Mouse (Mus musculus) ES-E14 (cell line): ENCODE data around the gene Rnd3.

Source experiments
- CHD2 ChIP-seq: IDR thresholded peaks from 2 replicates; pipeline ENCODE4 v1.6.1; 2014; ENCODE audit warnings: mild to moderate bottlenecking, low read depth, low read length, inconsistent platforms
- HCFC1 ChIP-seq: IDR thresholded peaks from 2 replicates; pipeline ENCODE4 v1.6.1; 2012; ENCODE audit warnings: low read length, inconsistent platforms, borderline replicate concordance; ENCODE audit not compliant: insufficient read depth
- MAFK ChIP-seq: IDR thresholded peaks from 2 replicates; pipeline ENCODE4 v1.6.1; 2014; ENCODE audit warnings: mild to moderate bottlenecking, low read depth, low read length, inconsistent platforms; ENCODE audit not compliant: insufficient read depth
- ZC3H11A ChIP-seq: IDR thresholded peaks from 2 replicates; pipeline ENCODE4 v1.6.1; 2012; ENCODE audit warnings: low read depth, mild to moderate bottlenecking, inconsistent platforms, low read length, borderline replicate concordance
- ZNF384 ChIP-seq: IDR thresholded peaks from 2 replicates; pipeline ENCODE4 v1.6.1; 2012; ENCODE audit warnings: low read depth, low read length, inconsistent platforms

DNA sequence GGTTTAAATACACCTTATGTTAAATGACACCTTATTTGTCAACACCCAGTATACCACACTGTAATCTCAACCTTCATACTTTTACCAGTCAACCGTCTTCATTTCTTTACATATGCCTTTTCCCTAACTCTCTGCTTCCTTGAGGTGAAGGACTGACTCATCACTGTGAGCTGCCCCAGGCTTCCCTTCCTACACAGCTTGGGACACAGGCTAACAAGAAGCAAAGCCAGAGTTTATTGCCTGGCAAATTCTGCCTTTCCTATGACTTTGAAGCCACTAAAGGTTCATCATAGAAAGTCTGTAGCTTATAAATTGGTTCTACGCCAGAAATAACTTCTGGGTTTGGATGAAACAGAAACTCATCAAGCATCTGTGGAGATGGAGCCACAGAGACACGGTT lies 30.2 kb upstream of the Rnd3 start:
- TF ChIP-seq HCFC1 (no peak), ZNF384 (no peak), ZC3H11A (no peak), MAFK (no peak), CHD2 (no peak)
